Mouse (Mus musculus): ENCODE data around the gene Opa3.

The Opa3 gene

DNA sequence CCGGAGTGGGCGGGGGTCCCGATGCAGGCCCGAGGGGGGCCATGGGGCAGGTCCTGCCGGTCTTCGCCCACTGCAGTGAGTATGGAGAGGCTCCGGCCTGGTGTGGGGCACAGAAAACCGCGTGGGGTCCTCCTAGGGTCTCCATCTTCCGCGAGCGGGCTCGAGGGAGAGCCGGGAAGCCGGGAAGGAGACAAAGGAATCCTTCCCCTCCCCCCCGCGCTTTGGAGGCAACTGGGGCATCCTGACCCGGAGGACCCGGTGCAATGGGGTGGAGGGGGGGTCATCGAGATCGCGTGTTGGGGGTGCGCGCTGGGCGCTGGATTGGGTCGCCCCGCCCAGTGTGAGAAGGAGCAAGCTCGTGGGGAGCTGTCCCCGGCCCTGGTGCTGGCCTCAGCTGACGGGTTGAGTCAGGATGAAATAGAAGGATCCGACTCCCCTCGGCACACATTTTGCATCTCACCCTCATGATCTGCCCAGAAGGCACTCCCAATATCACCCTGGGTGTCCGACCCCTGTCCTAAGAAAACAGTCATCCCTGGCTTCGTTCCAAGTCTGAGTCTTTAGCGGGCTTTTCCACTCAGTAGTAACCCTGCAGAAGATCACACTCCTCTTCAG lies 54.8 kb downstream of the Opa3 start:
- peak; percentile 77 for DNase-seq

DNA sequence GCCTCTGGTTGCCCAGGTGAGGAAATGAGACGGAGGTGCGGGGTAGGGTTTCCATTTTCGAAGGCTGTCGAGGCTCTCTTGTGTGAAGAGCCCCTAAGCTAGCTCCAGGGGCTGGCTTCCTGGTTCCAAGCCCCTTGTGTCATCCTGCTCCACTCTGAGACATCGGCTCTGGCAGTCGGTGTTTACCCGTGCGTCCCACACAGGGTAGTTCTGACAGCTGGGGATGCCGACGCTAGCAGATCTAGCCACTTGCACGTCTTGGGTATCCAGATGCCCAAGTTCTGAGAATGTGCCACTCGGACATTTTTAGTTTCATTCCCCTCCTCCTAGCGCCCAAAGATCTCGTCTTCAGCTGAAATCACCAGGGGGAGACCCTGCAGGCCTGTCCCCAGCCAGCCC lies 55.3 kb downstream of the Opa3 start:
- no peak for DNase-seq

DNA sequence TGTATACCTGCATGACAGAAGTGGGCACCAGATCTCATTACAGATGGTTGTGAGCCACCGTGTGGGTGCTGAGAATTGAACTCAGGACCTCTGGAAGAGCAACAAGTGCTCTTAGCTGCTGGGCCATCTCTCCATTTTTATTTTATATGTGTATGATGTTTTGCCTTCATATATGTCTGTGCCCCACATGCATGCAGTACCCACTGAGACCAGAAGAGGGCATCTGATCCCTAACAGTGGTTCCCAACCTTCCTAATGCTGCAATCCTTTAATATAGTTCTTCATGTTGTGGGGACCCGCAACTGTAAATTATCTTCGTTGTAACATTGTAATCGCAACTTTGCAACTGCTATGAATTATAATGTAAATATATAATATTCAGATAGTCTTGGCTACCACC lies 56.6 kb downstream of the Opa3 start:
- DNase-seq: peak; percentile 52

DNA sequence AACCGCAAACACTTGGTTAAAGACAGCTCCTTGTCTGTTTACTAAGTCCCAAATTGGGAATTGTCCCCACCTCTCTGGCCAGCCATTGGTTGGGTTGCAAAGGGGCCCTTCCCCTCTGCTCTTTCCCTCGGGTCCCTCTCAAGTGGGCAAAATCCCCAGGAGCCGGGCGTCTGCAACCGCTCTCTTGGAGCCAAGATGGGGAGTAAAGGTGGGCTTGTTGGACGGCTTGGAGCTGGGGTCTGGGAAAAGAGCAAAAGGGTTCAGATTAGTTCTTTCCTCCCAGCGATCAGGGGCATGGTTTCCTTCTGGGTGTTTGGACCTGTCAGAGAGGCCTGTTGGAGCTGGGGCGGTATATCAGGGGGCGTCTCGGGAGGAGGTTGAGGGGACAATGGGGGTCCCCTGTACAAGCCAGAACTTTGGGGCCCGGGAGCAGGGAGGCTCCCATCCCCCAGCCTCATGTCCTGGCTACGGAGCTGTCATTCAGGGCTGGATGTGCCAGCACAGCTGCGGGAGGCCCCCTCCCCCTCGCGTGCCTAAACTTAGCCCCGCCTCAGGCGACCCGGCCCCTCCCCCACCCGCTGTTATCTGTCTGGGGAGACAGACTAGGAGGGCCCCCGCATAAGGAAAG lies 62.9 kb downstream of the Opa3 start:
- peak; percentile 77 for DNase-seq

GRCm38 (mm10) chr7:19295503-19296185 lies 67.5 kb downstream of the Opa3 start:
- DNase-seq: peak; percentile 96

DNA sequence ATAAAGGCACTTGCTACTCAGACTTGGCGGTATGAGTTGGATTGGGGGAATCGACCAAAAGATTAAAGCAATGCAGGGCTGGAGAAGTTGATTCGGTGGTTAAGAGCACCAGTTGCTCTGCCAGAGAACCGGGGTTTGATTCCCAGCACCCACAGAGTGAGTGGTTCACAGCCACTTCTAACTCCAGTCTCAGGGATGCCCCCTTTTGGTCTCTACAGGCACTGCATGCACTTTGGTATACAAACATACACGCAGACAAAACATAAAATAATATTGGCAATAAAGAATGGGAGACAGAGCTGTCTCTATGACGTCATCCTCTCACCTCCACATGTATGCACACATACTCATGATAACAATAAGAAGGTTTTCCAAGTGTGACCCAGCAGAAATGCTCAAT lies 68.9 kb downstream of the Opa3 start:
- DNase-seq: no peak

DNA sequence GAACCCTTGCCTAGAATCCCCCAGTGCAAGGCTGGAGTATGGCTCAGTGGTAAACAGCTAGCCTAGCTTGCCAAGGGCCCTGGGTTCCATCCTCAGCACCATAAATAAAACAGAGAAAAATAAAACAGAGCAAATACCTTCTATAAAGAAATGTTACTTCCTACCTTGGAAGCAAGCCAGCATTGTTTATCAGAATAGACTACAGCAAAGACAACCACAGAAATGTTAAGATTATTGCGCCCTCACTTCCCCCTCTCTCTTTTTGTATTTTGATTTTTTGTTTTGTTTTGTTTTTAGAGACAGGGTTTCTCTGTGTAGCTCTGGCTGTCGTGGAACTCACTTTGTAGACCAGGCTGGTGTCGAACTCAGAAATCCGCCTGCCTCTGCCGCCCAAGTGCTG lies 69.7 kb downstream of the Opa3 start:
- no peak for DNase-seq

- DNase-seq: peak; percentile 68
Measured at GRCm38 (mm10) chr7:19299194-19299593, 71.1 kb downstream of the Opa3 start.

DNA sequence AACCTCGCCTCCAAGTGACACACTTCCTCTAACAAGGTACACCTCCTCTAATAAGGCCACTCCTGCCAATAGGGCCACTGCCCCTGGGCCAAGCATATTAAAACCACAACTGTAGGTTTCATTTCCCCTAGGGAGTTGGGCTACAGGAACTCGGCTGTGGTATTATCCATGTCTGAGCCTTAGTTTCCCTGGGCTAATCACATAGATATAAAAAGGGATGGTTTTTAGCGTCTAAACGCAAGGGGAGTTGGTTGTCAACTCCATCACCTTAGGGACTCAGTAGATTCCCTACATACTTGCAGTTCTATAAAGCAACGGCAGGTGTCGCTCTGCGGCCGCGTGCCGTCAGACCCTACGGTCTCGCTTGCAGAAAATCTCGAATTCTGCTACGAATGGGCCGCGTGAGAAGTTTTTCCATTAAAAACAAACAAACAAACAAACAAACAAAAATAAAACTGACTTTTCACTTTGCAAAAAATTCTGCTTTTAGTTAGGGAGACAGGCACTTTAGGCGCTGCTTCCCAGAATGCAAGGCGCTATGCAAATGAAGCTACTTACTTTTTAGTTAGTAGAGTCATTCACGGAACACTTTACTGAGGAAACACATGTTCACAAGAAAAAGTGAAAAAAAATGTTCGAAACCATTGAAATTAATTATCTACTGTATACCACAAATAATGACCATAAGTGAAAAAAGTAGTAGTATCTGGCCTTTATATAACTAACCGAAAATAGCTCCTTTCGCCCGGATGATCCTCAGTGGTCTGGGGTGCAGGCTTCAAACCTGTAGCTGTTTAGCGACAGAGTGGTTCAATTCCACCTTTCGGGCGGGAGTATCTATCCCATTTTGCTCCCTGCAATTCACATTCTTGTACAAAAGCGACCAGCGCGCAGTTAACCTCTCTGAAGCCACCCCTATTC lies 72.6 kb downstream of the Opa3 start:
- peak; percentile 85 for DNase-seq

- DNase-seq: no peak
Measured at GRCm38 (mm10) chr7:19301461-19302263, 73.5 kb downstream of the Opa3 start.

DNA sequence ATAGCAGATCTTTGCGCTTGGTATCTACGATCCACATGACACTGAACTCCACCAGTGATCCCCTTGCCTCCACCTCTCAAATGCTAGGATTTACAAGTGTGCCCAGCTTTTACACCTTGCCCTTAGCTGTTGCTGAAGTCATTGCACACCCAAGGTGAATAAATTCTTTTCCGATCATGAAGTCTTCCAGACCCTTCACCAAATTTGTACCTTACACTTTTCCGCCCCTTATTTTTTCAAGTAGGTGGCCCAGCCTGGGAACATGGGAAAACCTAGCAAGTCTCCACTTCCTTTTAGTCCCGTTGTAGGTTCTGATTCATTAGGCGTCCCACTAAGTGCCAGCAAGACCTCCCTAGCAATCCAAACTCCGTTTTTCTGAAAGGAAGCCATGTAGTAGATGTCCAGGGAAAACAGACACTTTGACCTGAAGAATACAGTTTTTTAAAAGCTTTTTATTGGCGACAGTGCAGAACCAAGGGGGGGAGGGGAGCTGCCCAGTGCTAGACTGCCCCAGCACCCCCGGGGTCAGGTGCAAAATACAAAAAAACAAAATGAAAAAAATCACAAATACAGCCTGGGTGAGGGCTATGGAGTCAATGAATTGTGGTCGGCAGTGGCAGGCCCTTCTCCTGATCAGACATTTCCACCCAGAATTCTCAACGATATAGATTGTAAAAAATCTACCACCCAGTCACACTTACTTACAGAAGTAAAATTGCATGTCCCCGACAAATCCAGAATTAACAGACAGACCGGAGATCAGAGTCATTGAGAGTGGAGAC lies 74.3 kb downstream of the Opa3 start:
- no peak for DNase-seq

- DNase-seq: no peak
Measured at GRCm38 (mm10) chr7:19303046-19303305, 74.8 kb downstream of the Opa3 start.

GRCm38 (mm10) chr7:19303770-19304169 lies 75.6 kb downstream of the Opa3 start:
- peak; percentile 85 for DNase-seq

GRCm38 (mm10) chr7:19304501-19305412 lies 76.6 kb downstream of the Opa3 start:
- peak; percentile 18 for DNase-seq

GRCm38 (mm10) chr7:19305413-19305735 lies 77.2 kb downstream of the Opa3 start:
- DNase-seq: no peak
